Mouse (Mus musculus): ENCODE data around the gene G530012D18Rik. TPM values are rescaled to one million over a fixed set of nuclear protein-coding genes. Genes with fewer than 3 reads are reported as not detected.
"Not testable (repeated sequence)": the region's sequence is repeated elsewhere in the genome, so short reads cannot be mapped to it uniquely, and the experiment has no call there.

G530012D18Rik gene
- polyA plus RNA-seq, 1 experiment from 2014 or later = not detected

- H3K36me3 ChIP-seq (ENCODE audit: control insufficient read depth, insufficient read depth, low read length); H3K27ac ChIP-seq (ENCODE audit: low read depth, low read length); H3K9me3 ChIP-seq (replicated peaks; ENCODE audit: control insufficient read depth, low read length); H3K9ac ChIP-seq (ENCODE audit: low read length); H3K4me1 ChIP-seq (ENCODE audit: control insufficient read depth, insufficient read depth, low read length); ATAC-seq; H3K4me2 ChIP-seq (ENCODE audit: low read length); H3K27me3 ChIP-seq (replicated peaks; ENCODE audit: control insufficient read depth, insufficient read depth, low read length); DNase-seq (ENCODE audit: low spot score); H3K4me3 ChIP-seq (ENCODE audit: low read depth, low read length): not testable (repeated sequence)
- 73% methylated on average over 4 of the region's 4 CpGs for WGBS
Observed at GRCm38 (mm10) chr1:85600794-85601193, 25.3 kb downstream of the G530012D18Rik start.

- not testable (repeated sequence) for H3K9ac ChIP-seq (ENCODE audit: low read length); DNase-seq (ENCODE audit: low spot score); H3K4me2 ChIP-seq (ENCODE audit: low read length); ATAC-seq; H3K27me3 ChIP-seq (replicated peaks; ENCODE audit: control insufficient read depth, insufficient read depth, low read length); H3K9me3 ChIP-seq (replicated peaks; ENCODE audit: control insufficient read depth, low read length); H3K36me3 ChIP-seq (ENCODE audit: control insufficient read depth, insufficient read depth, low read length); H3K27ac ChIP-seq (ENCODE audit: low read depth, low read length); H3K4me1 ChIP-seq (ENCODE audit: control insufficient read depth, insufficient read depth, low read length); H3K4me3 ChIP-seq (ENCODE audit: low read depth, low read length)
- no CpG with 5 or more reads among the region's 1 CpGs for whole genome bisulfite sequencing
Observed at GRCm38 (mm10) chr1:85604341-85604740, 28.9 kb downstream of the G530012D18Rik start.

- H3K36me3 ChIP-seq (ENCODE audit: control insufficient read depth, insufficient read depth, low read length); H3K4me2 ChIP-seq (ENCODE audit: low read length); ATAC-seq; H3K9me3 ChIP-seq (replicated peaks; ENCODE audit: control insufficient read depth, low read length); H3K4me3 ChIP-seq (ENCODE audit: low read depth, low read length); H3K27me3 ChIP-seq (replicated peaks; ENCODE audit: control insufficient read depth, insufficient read depth, low read length); H3K4me1 ChIP-seq (ENCODE audit: control insufficient read depth, insufficient read depth, low read length); DNase-seq (ENCODE audit: low spot score); H3K27ac ChIP-seq (ENCODE audit: low read depth, low read length); H3K9ac ChIP-seq (ENCODE audit: low read length): not testable (repeated sequence)
- 80% methylated on average over 3 of the region's 4 CpGs for WGBS
Observed at GRCm38 (mm10) chr1:85608361-85608760, 32.9 kb downstream of the G530012D18Rik start.

GRCm38 (mm10) chr1:85610581-85610980 is 35.1 kb downstream of the G530012D18Rik start:
- H3K27me3 ChIP-seq (replicated peaks; ENCODE audit: control insufficient read depth, insufficient read depth, low read length); H3K9ac ChIP-seq (ENCODE audit: low read length); ATAC-seq; H3K4me3 ChIP-seq (ENCODE audit: low read depth, low read length); H3K4me1 ChIP-seq (ENCODE audit: control insufficient read depth, insufficient read depth, low read length); H3K4me2 ChIP-seq (ENCODE audit: low read length); H3K36me3 ChIP-seq (ENCODE audit: control insufficient read depth, insufficient read depth, low read length); H3K27ac ChIP-seq (ENCODE audit: low read depth, low read length); DNase-seq (ENCODE audit: low spot score); H3K9me3 ChIP-seq (replicated peaks; ENCODE audit: control insufficient read depth, low read length): not testable (repeated sequence)
- WGBS = no CpG with 5 or more reads among the region's 4 CpGs

GRCm38 (mm10) chr1:85615096-85615495 is 39.6 kb downstream of the G530012D18Rik start:
- not testable (repeated sequence) for H3K36me3 ChIP-seq (ENCODE audit: control insufficient read depth, insufficient read depth, low read length); H3K9ac ChIP-seq (ENCODE audit: low read length); ATAC-seq; H3K4me1 ChIP-seq (ENCODE audit: control insufficient read depth, insufficient read depth, low read length); H3K4me3 ChIP-seq (ENCODE audit: low read depth, low read length); H3K9me3 ChIP-seq (replicated peaks; ENCODE audit: control insufficient read depth, low read length); H3K27ac ChIP-seq (ENCODE audit: low read depth, low read length); H3K4me2 ChIP-seq (ENCODE audit: low read length); H3K27me3 ChIP-seq (replicated peaks; ENCODE audit: control insufficient read depth, insufficient read depth, low read length); DNase-seq (ENCODE audit: low spot score)
- WGBS = 94% methylated on average over 3 of the region's 3 CpGs

- H3K9me3 ChIP-seq (replicated peaks; ENCODE audit: control insufficient read depth, low read length); ATAC-seq; H3K4me2 ChIP-seq (ENCODE audit: low read length); H3K4me3 ChIP-seq (ENCODE audit: low read depth, low read length); H3K4me1 ChIP-seq (ENCODE audit: control insufficient read depth, insufficient read depth, low read length); DNase-seq (ENCODE audit: low spot score); H3K36me3 ChIP-seq (ENCODE audit: control insufficient read depth, insufficient read depth, low read length); H3K27me3 ChIP-seq (replicated peaks; ENCODE audit: control insufficient read depth, insufficient read depth, low read length); H3K27ac ChIP-seq (ENCODE audit: low read depth, low read length); H3K9ac ChIP-seq (ENCODE audit: low read length): not testable (repeated sequence)
- 59% methylated on average over 3 of the region's 3 CpGs for WGBS
Observed at GRCm38 (mm10) chr1:85615819-85616218, 40.3 kb downstream of the G530012D18Rik start.

- DNase-seq (ENCODE audit: low spot score); H3K4me3 ChIP-seq (ENCODE audit: low read depth, low read length); H3K4me1 ChIP-seq (ENCODE audit: control insufficient read depth, insufficient read depth, low read length); H3K27me3 ChIP-seq (replicated peaks; ENCODE audit: control insufficient read depth, insufficient read depth, low read length); H3K36me3 ChIP-seq (ENCODE audit: control insufficient read depth, insufficient read depth, low read length); H3K9ac ChIP-seq (ENCODE audit: low read length); ATAC-seq; H3K27ac ChIP-seq (ENCODE audit: low read depth, low read length); H3K9me3 ChIP-seq (replicated peaks; ENCODE audit: control insufficient read depth, low read length); H3K4me2 ChIP-seq (ENCODE audit: low read length): not testable (repeated sequence)
- 72% methylated on average over 4 of the region's 5 CpGs for WGBS
Observed at GRCm38 (mm10) chr1:85617161-85617560, 41.7 kb downstream of the G530012D18Rik start.

GRCm38 (mm10) chr1:85618689-85619088 is 43.2 kb downstream of the G530012D18Rik start:
- not testable (repeated sequence) for DNase-seq (ENCODE audit: low spot score); H3K4me1 ChIP-seq (ENCODE audit: control insufficient read depth, insufficient read depth, low read length); H3K9ac ChIP-seq (ENCODE audit: low read length); H3K27me3 ChIP-seq (replicated peaks; ENCODE audit: control insufficient read depth, insufficient read depth, low read length); H3K9me3 ChIP-seq (replicated peaks; ENCODE audit: control insufficient read depth, low read length); ATAC-seq; H3K4me2 ChIP-seq (ENCODE audit: low read length); H3K27ac ChIP-seq (ENCODE audit: low read depth, low read length); H3K4me3 ChIP-seq (ENCODE audit: low read depth, low read length); H3K36me3 ChIP-seq (ENCODE audit: control insufficient read depth, insufficient read depth, low read length)
- WGBS = 73% methylated on average over 1 of the region's 1 CpGs
